Comparison of ENCODE assay signal across 16 mouse cellular contexts in the genomic region with DNA sequence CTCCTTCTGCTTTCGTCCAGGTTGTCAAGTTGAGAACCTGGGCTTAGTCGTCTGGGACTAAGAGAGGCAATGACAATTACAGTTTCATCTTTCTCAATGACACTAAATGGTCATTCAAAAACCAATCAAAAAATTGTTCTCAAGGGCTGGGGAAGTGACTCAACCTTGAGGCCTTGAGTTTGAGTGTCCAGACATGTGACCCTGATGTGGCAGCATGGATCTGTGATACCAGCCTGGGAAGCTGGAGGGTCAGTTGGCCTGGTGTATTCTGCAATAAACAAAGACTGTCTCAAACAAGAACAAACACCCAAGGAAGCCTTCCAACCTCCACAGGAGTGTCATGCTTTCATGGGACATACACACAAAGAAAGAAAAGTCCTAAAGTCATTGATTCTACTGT. TPM values are rescaled to one million over a fixed set of nuclear protein-coding genes. Genes with fewer than 3 reads are reported as not detected.
DNase-seq lines count a peak whose midpoint lies in the region.
"Had no signal": no experiment of that assay in that cellular context is flagged by ENCODE, and none has a peak within 500 bp of the region (broad histone marks: within the 10 kb centered on the region; RNA-seq: fewer than 3 reads in every experiment).

No protein-coding gene starts in this region.

- peak; percentile 66 to 90 for DNase-seq in adrenal gland, adult (ENCODE audit: inconsistent age in 2 of 2, low spot score in 1 of 2)
- no peak for DNase-seq in adrenal gland, adult 18-20 months (ENCODE audit: low spot score in 2 of 2)
- peak; percentile 39 for DNase-seq in 416B (ENCODE audit: low read depth)
- peak; percentile 70 for DNase-seq in adrenal gland, postnatal 14 days
- DNase-seq in thymus, postnatal 0 days (ENCODE audit: low spot score), result no peak
- DNase-seq in cerebellum, postnatal 4 days (ENCODE audit: low spot score in 2 of 2), result no peak
- DNase-seq: B cell, adult 2 months; cerebellum, adult 18-20 months; cerebellum, adult 9-10 months; cerebellum, postnatal 14 days; forebrain, postnatal 0 days; gastrocnemius, postnatal 25 days; heart, adult 18-20 months; heart, postnatal 14 days; heart, postnatal 4 days; kidney, adult 2 months had no signal

RNA-seq across cellular contexts. Expression of gene Abhd10, which starts 50.0 kb away (rescaled TPM):
- total RNA-seq in adrenal gland, adult 18-20 months (2021), result 10 to 100 TPM; 14.2 to 27.5 TPM
- 25.0 and 25.9 TPM in 2 replicates for total RNA-seq in adrenal gland, postnatal 14 days (2021)
- 34.3 and 39.5 TPM in 2 replicates for polyA plus RNA-seq in thymus, postnatal 0 days (2015; fragmentation: Nextera tagmentation; extraction: Ambion mirVana)

Comparison
In these comparisons a context has a peak if more than half of its experiments do, and no peak if none do; other contexts are left out.
1. DNase-seq: peak in adrenal gland, adult (2 of 2), 416B (single experiment) and adrenal gland, postnatal 14 days (single experiment); none in adrenal gland, adult 18-20 months (0 of 2), thymus, postnatal 0 days (single experiment) and cerebellum, postnatal 4 days (0 of 2).